Mouse (Mus musculus): ENCODE measurements around the gene Ric8b. TPM values are rescaled to one million over a fixed set of nuclear protein-coding genes. Genes with fewer than 3 reads are reported as not detected.

Gene Ric8b
- polyA plus RNA-seq, 1 experiment = 8.7 TPM

DNA sequence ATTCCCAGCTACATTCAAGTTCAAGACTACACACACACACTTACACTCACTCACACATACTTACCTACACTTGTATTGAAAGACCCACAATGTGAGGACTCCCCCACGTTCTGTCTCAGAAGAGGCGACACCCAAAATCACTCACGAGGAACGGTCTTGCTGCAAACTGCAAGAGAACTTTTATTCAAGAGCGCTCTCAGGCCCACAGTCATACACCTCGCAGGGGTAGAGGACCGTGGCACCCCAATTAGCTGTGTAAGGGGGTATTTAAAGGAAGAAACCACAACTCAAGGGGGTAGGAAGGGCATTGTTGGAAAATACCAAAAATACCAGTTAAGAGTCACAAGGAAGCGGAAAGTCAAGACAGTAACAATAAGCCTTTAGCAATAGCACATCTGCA, 130.6 kb downstream of the Ric8b start:
- TF ChIP-seq MAX (IDR thresholded peaks at IDR 0.05; ENCODE audit: low read depth) = no peak
- no peak for TF ChIP-seq POLR2A (IDR thresholded peaks at IDR 0.05; ENCODE audit: insufficient read length, low read depth)
- TF ChIP-seq MYOG (IDR thresholded peaks at IDR 0.05; ENCODE audit: control insufficient read depth in 1 of 3, insufficient read depth in 1 of 3, insufficient read length in 2 of 3, low read depth in 2 of 3) = no peak
- TF ChIP-seq TCF3 (IDR thresholded peaks at IDR 0.05; ENCODE audit: insufficient read length, low read depth) = no peak
- no peak overlapping the region for H3K4me2 ChIP-seq (ENCODE audit: low read depth)
- peaks cover 5% of the 10 kb centered on the region for H3K27me3 ChIP-seq (ENCODE audit: control insufficient read depth, insufficient read depth, insufficient read length)
- no peaks in the 10 kb centered on the region for H3K79me2 ChIP-seq (ENCODE audit: control insufficient read depth, insufficient read depth)
- no peak overlapping the region for H3ac ChIP-seq (ENCODE audit: control insufficient read depth, insufficient read length)
- H3K36me3 ChIP-seq (ENCODE audit: control insufficient read depth, insufficient read depth) = no peaks in the 10 kb centered on the region
- no peak overlapping the region for H3K4me3 ChIP-seq

DNA sequence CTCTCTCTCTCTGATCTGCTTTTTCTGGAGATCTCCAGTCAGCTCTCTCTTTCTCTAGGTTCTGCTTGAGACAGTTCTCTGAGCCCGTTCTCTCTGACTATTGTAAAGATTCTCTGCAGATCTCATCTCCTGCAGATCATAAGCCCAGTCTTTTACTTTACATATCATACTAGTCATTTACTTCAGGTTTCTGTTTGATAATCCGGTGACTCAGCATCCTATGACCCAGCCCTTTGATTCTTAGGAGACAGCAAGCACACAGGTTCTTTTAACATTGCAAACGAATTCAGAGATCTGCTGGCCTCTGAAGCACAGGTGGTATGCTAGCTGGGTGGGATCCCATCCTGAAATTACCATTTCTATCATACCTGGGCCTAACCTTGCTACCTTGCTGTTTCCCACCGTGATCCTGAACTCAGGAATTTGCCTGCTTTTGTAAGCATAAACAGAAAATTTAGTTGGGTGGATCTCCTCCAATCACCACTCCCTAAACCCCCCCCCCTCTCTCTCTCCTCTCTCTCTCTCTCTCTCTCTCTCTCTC, 133.3 kb downstream of the Ric8b start:
- Histone ChIP-seq H3ac (ENCODE audit: control insufficient read depth, insufficient read length) (no peak overlapping the region), H3K27me3 (ENCODE audit: control insufficient read depth, insufficient read depth, insufficient read length) (peaks cover 5% of the 10 kb centered on the region), H3K4me3 (no peak overlapping the region), H3K36me3 (ENCODE audit: control insufficient read depth, insufficient read depth) (no peaks in the 10 kb centered on the region), H3K79me2 (ENCODE audit: control insufficient read depth, insufficient read depth) (no peaks in the 10 kb centered on the region), H3K4me2 (ENCODE audit: low read depth) (no peak overlapping the region)
- TF ChIP-seq MYOD1 (IDR thresholded peaks at IDR 0.05; ENCODE audit: control insufficient read depth in 1 of 3, insufficient read length in 2 of 3, low read depth in 2 of 3) = no peak
- no peak for TF ChIP-seq TCF12 (IDR thresholded peaks at IDR 0.05; ENCODE audit: insufficient read depth, poor library complexity, severe bottlenecking)
- TF ChIP-seq CEBPB (IDR thresholded peaks at IDR 0.05; ENCODE audit: insufficient read depth, poor library complexity, severe bottlenecking) = no peak
- TF ChIP-seq POLR2AphosphoS2 (IDR thresholded peaks at IDR 0.05; ENCODE audit: insufficient read length, low read depth) = no peak
- no peak for TF ChIP-seq TCF3 (IDR thresholded peaks at IDR 0.05; ENCODE audit: insufficient read length, low read depth)
- TF ChIP-seq SRF (IDR thresholded peaks at IDR 0.05; ENCODE audit: control insufficient read depth, insufficient read length, low read depth) = no peak
- TF ChIP-seq REST (IDR thresholded peaks at IDR 0.05; ENCODE audit: insufficient read depth, insufficient read length) = no peak
- TF ChIP-seq POLR2A (IDR thresholded peaks at IDR 0.05; ENCODE audit: insufficient read length, low read depth) = no peak
- TF ChIP-seq USF1 (IDR thresholded peaks at IDR 0.05; ENCODE audit: low read depth) = no peak
- TF ChIP-seq MYOG (IDR thresholded peaks at IDR 0.05; ENCODE audit: control insufficient read depth in 1 of 3, insufficient read depth in 1 of 3, insufficient read length in 2 of 3, low read depth in 2 of 3) = no peak
- TF ChIP-seq MAX (IDR thresholded peaks at IDR 0.05; ENCODE audit: low read depth) = no peak
- TF ChIP-seq E2F4 (IDR thresholded peaks at IDR 0.05; ENCODE audit: insufficient read depth) = no peak

DNA sequence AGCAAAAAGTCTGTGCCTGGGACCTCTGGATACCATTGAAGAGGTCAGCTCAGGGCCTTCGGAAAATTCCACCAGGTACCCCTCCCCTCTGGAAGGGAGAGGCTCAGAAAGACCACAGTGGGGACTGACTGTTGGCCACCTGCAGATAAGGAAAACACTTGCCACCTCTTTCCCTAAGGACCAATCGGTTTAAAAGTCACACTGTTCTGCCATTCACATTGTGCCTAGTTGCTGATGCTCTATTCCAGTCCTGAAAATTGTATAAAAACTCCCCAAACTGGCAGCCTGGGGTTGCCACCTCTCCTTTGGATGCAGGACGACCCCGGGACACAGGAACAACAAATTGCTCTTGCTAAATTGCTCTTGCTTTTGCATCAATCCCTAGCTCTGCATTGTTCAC, 135.0 kb downstream of the Ric8b start:
- Histone ChIP-seq H3K79me2 (ENCODE audit: control insufficient read depth, insufficient read depth) (no peaks in the 10 kb centered on the region), H3ac (ENCODE audit: control insufficient read depth, insufficient read length) (no peak overlapping the region), H3K4me3 (no peak overlapping the region), H3K4me2 (ENCODE audit: low read depth) (no peak overlapping the region), H3K36me3 (ENCODE audit: control insufficient read depth, insufficient read depth) (no peaks in the 10 kb centered on the region), H3K27me3 (ENCODE audit: control insufficient read depth, insufficient read depth, insufficient read length) (peaks cover 5% of the 10 kb centered on the region)
- TF ChIP-seq MYOD1 (IDR thresholded peaks at IDR 0.05; ENCODE audit: control insufficient read depth in 1 of 3, insufficient read length in 2 of 3, low read depth in 2 of 3) (no peak), TCF3 (IDR thresholded peaks at IDR 0.05; ENCODE audit: insufficient read length, low read depth) (no peak), TCF12 (IDR thresholded peaks at IDR 0.05; ENCODE audit: insufficient read depth, poor library complexity, severe bottlenecking) (no peak), REST (IDR thresholded peaks at IDR 0.05; ENCODE audit: insufficient read depth, insufficient read length) (no peak), MYOG (IDR thresholded peaks at IDR 0.05; ENCODE audit: control insufficient read depth in 1 of 3, insufficient read depth in 1 of 3, insufficient read length in 2 of 3, low read depth in 2 of 3) (no peak), E2F4 (IDR thresholded peaks at IDR 0.05; ENCODE audit: insufficient read depth) (no peak), SRF (IDR thresholded peaks at IDR 0.05; ENCODE audit: control insufficient read depth, insufficient read length, low read depth) (no peak), POLR2A (IDR thresholded peaks at IDR 0.05; ENCODE audit: insufficient read length, low read depth) (no peak), POLR2AphosphoS2 (IDR thresholded peaks at IDR 0.05; ENCODE audit: insufficient read length, low read depth) (no peak), MAX (IDR thresholded peaks at IDR 0.05; ENCODE audit: low read depth) (no peak), CEBPB (IDR thresholded peaks at IDR 0.05; ENCODE audit: insufficient read depth, poor library complexity, severe bottlenecking) (no peak), USF1 (IDR thresholded peaks at IDR 0.05; ENCODE audit: low read depth) (no peak)

DNA sequence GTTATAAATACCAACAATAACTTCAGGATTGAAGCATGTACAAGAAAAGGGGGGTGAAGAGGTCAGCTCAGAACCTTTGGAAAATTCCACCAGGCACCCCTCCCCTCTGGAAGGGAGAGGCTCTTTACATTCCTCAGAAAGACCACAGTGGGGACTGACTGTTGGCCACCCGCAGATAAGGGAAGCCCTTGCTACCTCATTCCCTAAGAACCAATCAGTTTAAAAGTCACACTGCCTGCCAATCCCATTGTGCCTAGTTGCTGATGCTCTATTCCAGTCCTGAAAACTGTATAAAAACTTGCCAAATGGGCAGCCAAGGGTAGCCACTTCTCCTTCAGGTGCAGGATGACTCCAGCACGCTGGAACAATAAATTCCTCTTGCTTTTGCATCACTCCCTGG, 137.5 kb downstream of the Ric8b start:
- no peak for TF ChIP-seq E2F4 (IDR thresholded peaks at IDR 0.05; ENCODE audit: insufficient read depth)
- TF ChIP-seq TCF12 (IDR thresholded peaks at IDR 0.05; ENCODE audit: insufficient read depth, poor library complexity, severe bottlenecking) = no peak
- no peak for TF ChIP-seq REST (IDR thresholded peaks at IDR 0.05; ENCODE audit: insufficient read depth, insufficient read length)
- no peak for TF ChIP-seq USF1 (IDR thresholded peaks at IDR 0.05; ENCODE audit: low read depth)
- TF ChIP-seq SRF (IDR thresholded peaks at IDR 0.05; ENCODE audit: control insufficient read depth, insufficient read length, low read depth) = no peak
- TF ChIP-seq POLR2A (IDR thresholded peaks at IDR 0.05; ENCODE audit: insufficient read length, low read depth) = no peak
- TF ChIP-seq MYOD1 (IDR thresholded peaks at IDR 0.05; ENCODE audit: control insufficient read depth in 1 of 3, insufficient read length in 2 of 3, low read depth in 2 of 3) = no peak
- TF ChIP-seq MYOG (IDR thresholded peaks at IDR 0.05; ENCODE audit: control insufficient read depth in 1 of 3, insufficient read depth in 1 of 3, insufficient read length in 2 of 3, low read depth in 2 of 3) = no peak
- Histone ChIP-seq H3K4me3 (no peak overlapping the region), H3K36me3 (ENCODE audit: control insufficient read depth, insufficient read depth) (no peaks in the 10 kb centered on the region), H3K4me2 (ENCODE audit: low read depth) (no peak overlapping the region), H3K79me2 (ENCODE audit: control insufficient read depth, insufficient read depth) (no peaks in the 10 kb centered on the region), H3K27me3 (ENCODE audit: control insufficient read depth, insufficient read depth, insufficient read length) (peaks cover 5% of the 10 kb centered on the region), H3ac (ENCODE audit: control insufficient read depth, insufficient read length) (no peak overlapping the region)

Other genes with a start within 250 kb of the Ric8b start
- gene Rfx4, start 161.6 kb upstream of the Ric8b start, polyA plus RNA-seq (2012; fragmentation: generic; extraction: Trizol) = 0.12 TPM
- gene Fhl4, start 184.9 kb downstream of the Ric8b start, polyA plus RNA-seq (2012; fragmentation: generic; extraction: Trizol) = 0.24 TPM
- gene Tmem263, start 185.0 kb downstream of the Ric8b start, polyA plus RNA-seq (2012; fragmentation: generic; extraction: Trizol) = 12.6 TPM
- 3.9 TPM for gene Mterf2, start 210.4 kb downstream of the Ric8b start, polyA plus RNA-seq (2012; fragmentation: generic; extraction: Trizol)